Mouse (Mus musculus): ENCODE results near the gene Krt87. TPM values are rescaled to one million over a fixed set of nuclear protein-coding genes. Genes with fewer than 3 reads are reported as not detected.
A peak's percentile ranks its signal among the peaks of the same experiment; 100 is the strongest.

The Krt87 gene
- polyA plus RNA-seq, 2 experiments from 2014 or later: 0.66 to 1.1 TPM

GRCm38 (mm10) chr15:101414807-101415565 is 23.6 kb downstream of the Krt87 start:
- no peak for ATAC-seq

DNA sequence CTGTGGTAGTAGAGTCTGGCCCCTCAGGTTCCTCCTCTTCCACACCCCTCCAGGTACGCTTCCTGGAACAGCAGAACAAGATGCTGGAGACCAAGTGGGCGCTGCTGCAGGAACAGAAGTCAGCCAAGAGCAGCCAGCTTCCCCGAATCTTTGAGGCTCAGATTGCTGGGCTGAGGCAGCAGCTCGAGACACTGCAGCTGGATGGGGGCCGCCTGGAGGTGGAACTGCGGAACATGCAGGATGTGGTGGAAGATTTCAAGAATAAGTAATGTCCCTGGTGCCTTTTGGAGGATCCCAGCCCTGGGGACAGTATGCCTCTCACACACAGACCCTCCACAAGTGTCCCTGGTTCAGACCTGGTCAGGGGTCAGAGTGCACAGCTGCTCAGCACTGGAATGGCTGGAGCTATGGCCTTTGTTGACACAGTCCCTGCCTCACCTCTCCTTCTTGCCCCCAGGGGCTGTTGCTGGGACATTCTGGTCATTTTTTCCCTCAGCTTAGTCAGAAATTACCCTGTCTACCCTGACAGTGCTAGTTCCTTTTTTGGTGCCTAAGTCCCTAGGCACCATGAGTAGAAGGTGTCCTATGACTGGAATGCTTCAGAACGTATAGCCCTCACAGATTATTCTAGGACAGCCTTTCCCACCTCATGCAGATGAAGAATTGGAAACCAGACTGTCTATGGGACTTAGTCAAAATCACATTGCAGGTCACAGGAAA is 24.5 kb downstream of the Krt87 start:
- no peak for ATAC-seq

GRCm38 (mm10) chr15:101412188-101412587 is 26.4 kb downstream of the Krt87 start:
- no peak for ATAC-seq

GRCm38 (mm10) chr15:101410775-101411174 is 27.8 kb downstream of the Krt87 start, which contains the start of gene Krt7:
Gene Krt7, plus strand, starts transcription at chr15:101411043.
- ATAC-seq: no peak

- ATAC-seq: no peak
Observed at GRCm38 (mm10) chr15:101398269-101398668, 40.3 kb downstream of the Krt87 start.

- no peak for ATAC-seq
Observed at GRCm38 (mm10) chr15:101397683-101398082, 40.9 kb downstream of the Krt87 start.

- ATAC-seq: no peak
Observed at GRCm38 (mm10) chr15:101396921-101397320, 41.7 kb downstream of the Krt87 start.

GRCm38 (mm10) chr15:101396466-101396865 is 42.1 kb downstream of the Krt87 start:
- ATAC-seq: no peak

DNA sequence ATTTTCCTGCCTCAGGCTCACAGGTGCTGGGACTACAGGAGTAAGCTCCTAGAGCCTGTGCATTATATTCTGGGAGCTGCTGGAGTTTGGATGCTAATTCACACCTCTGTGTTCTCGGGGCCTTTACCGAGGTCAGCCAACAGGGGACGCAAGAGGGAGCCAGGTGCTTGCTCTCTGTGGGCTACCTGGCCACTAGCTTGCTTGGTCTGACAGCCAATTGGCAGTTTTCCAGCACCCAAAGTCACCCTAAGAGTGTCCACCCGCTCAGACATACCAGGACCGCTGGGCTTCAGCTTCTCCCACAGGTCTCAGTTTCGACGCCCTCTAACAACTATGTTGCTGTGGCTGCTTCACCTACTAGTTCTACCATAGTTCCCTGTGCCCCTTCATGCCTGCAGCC is 43.7 kb downstream of the Krt87 start:
- ATAC-seq: no peak

DNA sequence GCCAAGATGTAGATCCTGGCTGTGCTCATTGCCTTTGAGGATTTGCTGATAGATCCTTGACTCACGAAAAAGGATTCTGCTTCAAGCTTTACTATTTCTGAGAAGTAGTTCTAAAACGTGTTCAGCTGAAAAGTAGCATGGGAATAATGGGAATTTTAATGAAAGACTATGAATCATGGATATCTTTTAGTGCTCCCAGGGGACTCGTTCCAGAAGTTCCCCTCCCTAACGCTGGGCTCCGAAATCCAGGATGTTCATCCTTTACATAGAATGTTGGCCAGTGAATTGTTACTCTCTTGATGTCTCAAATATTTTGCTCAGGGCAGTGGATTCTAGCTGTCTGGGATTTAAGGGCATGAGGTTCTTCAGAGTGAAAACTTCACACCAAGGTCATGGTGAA is 46.4 kb downstream of the Krt87 start:
- ATAC-seq: no peak

GRCm38 (mm10) chr15:101390203-101390602 is 48.4 kb downstream of the Krt87 start:
- no peak for ATAC-seq

DNA sequence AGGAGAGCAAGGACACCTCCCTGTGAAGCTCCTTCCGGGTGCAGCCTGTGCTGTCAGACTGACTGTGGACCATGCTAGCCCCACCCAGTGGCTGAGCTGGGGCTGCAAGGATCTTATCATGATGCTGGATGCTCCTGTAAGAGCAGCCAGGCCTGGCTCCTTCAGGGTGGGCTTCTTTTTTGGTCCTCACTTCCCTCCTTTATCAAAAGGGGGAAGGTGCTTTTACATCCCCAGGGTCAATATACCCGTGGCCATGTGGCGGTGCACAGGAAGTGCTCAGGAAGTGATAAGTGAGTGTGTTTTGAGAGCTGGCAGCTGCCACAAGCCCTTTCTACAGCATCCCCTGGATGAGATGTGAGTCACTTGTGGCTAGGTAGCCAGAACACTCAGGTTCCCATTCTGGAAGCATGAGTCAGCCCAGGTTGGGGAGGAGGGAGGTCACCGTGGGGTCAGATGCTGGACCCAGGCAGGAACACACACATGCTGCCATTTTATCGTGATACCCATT is 50.5 kb downstream of the Krt87 start:
- peak; percentile 75 for ATAC-seq

DNA sequence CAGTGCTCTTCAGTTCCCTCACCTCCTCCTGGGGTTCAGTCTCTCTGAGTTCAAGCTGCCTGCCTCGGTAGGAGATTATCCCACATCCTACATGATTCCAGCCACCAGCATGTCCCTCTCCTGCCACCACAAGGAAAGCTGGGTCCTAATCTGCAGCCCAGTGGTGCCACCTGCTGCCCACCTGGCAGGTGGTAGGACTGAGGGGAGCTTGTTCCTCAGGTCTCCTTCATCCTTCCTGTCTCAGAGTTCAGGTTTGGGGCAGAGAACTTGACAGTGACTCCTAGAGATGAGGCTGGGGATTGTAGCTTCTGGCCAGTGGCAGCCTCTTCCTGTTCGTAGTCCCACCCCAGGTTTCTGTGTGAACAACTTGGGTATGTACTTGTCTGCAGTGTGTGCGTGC is 51.4 kb downstream of the Krt87 start:
- ATAC-seq: no peak

DNA sequence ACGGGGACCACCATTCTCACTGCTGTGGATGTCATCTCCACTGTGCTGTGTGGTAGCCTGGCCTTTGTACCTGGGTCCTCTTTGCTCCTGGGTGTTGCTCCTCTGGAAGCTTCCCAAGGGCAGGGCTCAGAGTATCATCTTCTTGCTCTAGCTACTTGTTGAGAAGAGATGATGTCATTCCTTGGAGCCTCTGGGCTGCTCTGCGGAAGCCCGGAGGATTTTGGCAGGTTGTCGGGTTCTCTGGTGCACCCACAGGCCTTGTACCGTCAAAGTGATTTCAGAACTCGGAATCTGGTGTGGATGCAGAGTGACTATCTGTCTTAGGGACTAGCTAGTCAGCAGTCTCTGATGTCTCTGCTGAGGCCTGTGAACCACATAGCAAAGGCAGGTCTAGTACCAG is 53.5 kb downstream of the Krt87 start:
- ATAC-seq: no peak

GRCm38 (mm10) chr15:101384610-101385009 is 54.0 kb downstream of the Krt87 start:
- ATAC-seq: no peak

GRCm38 (mm10) chr15:101382811-101383210 is 55.8 kb downstream of the Krt87 start:
- no peak for ATAC-seq

DNA sequence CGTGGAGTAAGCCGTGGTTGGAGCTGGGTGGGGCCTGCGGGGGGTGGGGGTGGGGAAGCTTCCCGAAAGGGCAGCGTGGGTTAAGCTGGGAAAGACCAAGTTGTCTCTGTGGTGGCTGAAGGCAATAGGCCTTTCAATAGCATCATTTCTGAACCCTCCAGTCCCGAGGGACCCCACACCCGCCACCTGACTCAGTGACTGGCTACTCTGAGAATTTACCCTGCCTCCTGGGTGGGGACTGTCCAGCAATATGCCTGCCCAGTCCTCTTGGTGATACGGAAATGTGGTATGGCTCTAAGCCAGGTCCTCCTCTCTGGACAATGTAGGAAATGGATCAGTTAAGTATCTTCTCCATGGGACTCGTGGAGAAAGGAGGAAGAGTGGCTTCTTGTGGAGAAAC is 56.8 kb downstream of the Krt87 start:
- ATAC-seq: no peak

Other genes with a start within 250 kb of the Krt87 start
- under 1 TPM in 1 of 2 experiments, not detected in 1; 0.47 TPM for gene Grasp, start 214.6 kb downstream of the Krt87 start, polyA plus RNA-seq (2017; shearing (Covaris generic))
- 100 to 1,000 TPM in 1 of 2 experiments, 10 to 100 TPM in 1; 57.3 to 120 TPM for gene Nr4a1, start 184.5 kb downstream of the Krt87 start, polyA plus RNA-seq (2017; shearing (Covaris generic))
- gene Atg101, start 154.5 kb downstream of the Krt87 start, polyA plus RNA-seq (2017; shearing (Covaris generic)): 10 to 100 TPM; 67.8 to 79.0 TPM
- gene 6030408B16Rik, start 145.6 kb downstream of the Krt87 start, polyA plus RNA-seq (2017; shearing (Covaris generic)): not detected
- under 1 TPM in 1 of 2 experiments, not detected in 1; 0.22 TPM for gene Krt80, start 68.6 kb downstream of the Krt87 start, polyA plus RNA-seq (2017; shearing (Covaris generic))
- gene Krt7, start 27.8 kb downstream of the Krt87 start, polyA plus RNA-seq (2017; shearing (Covaris generic)): under 1 TPM in 1 of 2 experiments, not detected in 1; 0.08 TPM
- not detected for gene Krt88, start 8.9 kb upstream of the Krt87 start, polyA plus RNA-seq (2017; shearing (Covaris generic))
- gene Krt81, start 24.9 kb upstream of the Krt87 start, polyA plus RNA-seq (2017; shearing (Covaris generic)): not detected
- not detected for gene Krt86, start 34.7 kb upstream of the Krt87 start, polyA plus RNA-seq (2017; shearing (Covaris generic))
- 1 to 10 TPM; 3.2 to 7.4 TPM for gene Krt83, start 52.7 kb upstream of the Krt87 start, polyA plus RNA-seq (2017; shearing (Covaris generic))
- gene Gm49425, start 78.5 kb upstream of the Krt87 start, polyA plus RNA-seq (2017; shearing (Covaris generic)): not detected
- gene Krt84, start 94.0 kb upstream of the Krt87 start, polyA plus RNA-seq (2017; shearing (Covaris generic)): not detected
- not detected for gene Krt82, start 111.9 kb upstream of the Krt87 start, polyA plus RNA-seq (2017; shearing (Covaris generic))
- gene Krt90, start 124.1 kb upstream of the Krt87 start, polyA plus RNA-seq (2017; shearing (Covaris generic)): not detected
- not detected for gene Krt75, start 135.1 kb upstream of the Krt87 start, polyA plus RNA-seq (2017; shearing (Covaris generic))
- gene Gm5414, start 189.4 kb upstream of the Krt87 start, polyA plus RNA-seq (2017; shearing (Covaris generic)): not detected
- gene Gm5478, start 208.6 kb upstream of the Krt87 start, polyA plus RNA-seq (2017; shearing (Covaris generic)): not detected
- gene Krt6b, start 241.5 kb upstream of the Krt87 start, polyA plus RNA-seq (2017; shearing (Covaris generic)): not detected

Measured in CD4-positive, CD25-positive, alpha-beta regulatory T cell, adult 4 months (primary cell).